Mouse (Mus musculus): Measurements from ENCODE around the gene Rasa3.

The Rasa3 gene

DNA sequence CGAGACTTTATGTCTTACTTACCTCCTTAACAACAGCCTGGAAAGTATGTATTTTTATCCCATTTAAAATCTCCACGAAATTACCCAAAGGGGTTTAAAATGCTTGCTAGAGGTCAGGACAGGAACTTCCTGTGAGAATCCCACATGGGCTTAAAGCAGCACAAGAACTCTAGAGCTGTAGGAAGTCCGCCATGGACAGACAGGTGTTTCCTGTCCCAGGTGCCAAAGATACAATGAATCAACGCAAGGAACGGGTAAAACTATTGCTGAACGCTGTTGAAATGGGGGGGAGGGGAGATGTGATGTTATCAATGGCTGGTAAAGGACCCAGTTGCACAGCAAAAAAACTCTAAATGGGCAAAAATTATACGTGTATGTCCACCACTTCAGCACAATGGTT lies 6.7 kb upstream of the Rasa3 start:
- DNase-seq = no peak

DNA sequence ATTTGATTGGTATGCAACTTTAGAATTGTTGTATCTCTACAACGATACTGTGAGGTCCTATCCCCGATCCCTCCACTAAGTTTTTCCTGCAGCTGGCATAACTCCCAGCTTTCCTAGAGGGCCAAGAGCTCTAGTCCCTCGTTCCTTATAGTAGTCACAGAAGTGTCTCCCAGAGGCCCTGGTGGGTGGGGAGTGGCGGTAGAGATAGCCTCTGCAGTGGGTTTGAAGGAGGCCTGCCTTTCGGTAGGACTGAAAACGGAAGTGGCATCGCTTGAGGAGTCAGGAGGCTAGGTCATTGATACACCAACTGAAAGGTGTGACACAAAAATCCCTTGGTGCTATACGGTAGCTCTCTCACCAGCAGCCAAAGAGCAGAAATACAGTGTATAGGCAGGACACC lies 779 bp upstream of the Rasa3 start:
- DNase-seq = no peak

DNA sequence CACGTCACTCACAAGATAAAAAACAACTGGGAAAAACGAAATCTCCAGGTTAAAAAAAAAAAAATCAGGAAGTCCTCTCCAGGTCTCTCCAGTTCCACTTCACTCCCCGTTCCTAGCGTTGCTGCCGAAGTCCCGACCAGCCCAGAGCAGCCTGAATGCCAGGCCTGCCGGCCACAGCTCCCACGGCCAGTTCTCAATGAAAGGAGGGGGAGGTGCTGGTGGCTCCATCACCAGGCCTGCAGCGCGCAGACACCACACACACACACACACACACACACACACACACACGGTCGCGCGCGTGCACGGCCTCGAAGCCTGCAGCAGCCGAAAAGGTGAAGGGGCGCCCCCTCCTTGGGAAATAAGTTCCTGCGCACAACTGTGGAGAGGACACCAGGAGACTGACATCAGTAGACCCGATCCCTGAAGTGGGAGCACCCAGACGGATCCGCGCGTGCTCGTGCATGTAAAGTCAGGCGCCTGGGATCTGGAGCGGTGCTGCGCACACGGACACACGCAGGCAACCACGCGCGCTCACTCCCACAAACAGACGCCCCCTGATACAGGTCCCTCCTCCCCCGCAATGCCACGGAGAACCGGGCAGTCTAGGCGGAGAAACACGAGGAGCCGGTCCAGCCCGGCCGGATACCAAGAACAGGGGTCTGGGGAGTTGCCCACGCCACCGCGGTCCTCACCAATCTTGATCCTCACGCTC lies 546 bp downstream of the Rasa3 start:
- DNase-seq = peak; percentile 71 to 72

DNA sequence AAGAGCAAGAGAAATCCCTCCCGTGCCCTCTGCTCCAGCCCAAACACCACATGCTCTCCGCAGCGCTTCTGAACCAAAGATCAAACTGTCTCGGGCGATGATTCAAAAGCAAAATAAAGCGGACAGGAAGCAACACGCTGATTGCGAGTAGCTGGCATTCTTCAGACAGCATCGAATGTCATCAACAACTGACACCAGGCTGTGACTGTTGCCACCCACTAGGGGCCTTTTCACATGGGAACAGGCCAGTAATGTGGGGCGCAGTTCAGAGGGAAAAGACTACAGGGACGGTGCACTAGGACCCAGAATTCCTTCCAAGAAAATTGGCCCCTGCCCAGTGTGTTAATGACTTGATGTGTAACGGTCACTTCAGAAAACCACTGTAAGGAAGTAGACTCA lies 1.1 kb downstream of the Rasa3 start:
- DNase-seq = peak; percentile 71 to 79

DNA sequence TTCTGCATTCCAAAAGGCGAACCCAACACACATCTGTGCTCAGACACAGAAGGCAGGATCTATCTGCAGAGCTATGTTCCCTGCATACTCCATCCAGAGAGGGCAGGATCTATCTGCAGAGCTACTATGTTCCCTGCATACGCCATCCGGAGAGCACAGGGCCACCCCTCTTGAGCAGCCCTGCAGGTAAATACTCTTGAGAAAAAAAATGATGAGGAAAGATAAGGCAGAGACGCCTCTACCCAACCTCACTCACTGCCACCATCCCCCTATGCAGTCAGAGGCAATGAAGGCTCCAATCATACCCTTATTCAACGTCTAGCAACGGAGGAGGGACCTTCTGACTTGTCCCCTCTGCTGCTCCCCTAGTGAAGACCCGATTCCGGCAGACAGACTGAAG lies 1.9 kb downstream of the Rasa3 start:
- peak; percentile 19 to 43 for DNase-seq

DNA sequence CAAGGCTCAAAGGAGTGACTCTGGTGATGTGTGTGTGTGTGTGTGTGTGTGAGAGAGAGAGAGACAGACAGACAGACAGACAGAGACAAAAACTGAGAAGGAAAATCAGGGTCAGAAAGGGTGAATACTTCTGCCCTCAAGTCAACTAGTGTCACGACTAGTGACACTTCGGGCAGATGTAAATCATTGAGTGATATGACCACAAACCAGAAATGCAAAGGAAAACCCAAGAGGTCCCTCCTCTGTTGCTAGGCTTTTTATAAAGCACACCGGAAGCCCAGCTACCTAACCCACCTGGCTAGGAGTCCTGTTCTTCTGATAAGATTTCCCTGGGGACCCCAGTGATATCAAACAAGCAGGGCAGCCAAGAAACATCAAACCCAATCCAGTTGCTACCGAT lies 2.3 kb downstream of the Rasa3 start:
- no peak for DNase-seq

DNA sequence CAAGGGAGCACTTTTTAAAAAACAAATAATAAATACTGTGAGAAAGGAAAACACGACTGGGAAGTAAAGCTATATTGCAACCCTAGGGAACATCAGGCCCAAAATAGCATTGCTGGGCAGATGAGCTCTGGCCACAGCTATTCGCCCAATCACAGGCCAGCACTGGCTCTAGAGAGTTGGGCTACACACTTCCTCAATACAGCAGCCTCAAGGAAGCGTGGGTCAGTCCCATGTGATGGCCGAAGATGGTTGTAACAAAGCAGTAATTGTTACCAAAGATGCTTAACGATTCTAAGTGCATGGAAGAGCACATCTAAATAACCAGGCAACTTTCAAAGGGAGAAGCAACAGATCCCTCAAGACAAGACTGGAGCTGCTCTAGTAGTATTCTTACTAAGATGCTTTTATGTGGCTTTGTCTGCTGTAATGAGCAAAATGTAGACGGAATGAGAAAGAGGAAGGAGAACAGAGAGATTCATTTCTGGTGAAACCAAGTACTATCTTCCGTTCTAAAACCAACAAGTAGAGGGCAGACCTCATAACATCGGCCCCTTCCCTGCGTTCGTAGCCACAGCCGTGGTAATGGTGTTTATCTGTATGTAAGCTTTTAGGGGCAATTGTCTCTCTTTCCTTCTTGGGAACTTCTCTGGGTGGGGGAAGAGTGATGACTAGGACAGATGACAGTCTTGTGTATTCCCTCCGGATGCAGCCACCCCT lies 3.0 kb downstream of the Rasa3 start:
- DNase-seq = peak; percentile 31 to 34

DNA sequence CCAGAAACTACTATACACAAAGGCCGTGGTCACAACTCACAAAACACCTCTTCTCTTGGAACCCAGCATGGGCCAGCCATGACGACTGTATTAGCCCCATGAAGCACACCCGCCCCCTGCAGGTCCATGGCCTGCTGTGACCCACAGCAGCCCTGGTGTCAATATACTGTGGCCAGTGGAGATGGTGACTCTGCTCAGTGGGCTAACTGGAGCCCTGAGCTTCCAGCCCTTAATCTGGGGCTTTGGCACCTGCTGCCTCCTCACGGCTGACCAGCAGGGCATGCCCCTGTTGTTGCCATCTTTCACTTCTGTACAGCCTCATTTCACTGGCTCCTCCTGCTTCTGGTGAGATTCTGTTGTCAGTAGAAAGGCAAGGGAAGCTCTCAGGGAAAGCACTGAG lies 4.2 kb downstream of the Rasa3 start:
- peak in 1 of 2 experiments; percentile 35 for DNase-seq

DNA sequence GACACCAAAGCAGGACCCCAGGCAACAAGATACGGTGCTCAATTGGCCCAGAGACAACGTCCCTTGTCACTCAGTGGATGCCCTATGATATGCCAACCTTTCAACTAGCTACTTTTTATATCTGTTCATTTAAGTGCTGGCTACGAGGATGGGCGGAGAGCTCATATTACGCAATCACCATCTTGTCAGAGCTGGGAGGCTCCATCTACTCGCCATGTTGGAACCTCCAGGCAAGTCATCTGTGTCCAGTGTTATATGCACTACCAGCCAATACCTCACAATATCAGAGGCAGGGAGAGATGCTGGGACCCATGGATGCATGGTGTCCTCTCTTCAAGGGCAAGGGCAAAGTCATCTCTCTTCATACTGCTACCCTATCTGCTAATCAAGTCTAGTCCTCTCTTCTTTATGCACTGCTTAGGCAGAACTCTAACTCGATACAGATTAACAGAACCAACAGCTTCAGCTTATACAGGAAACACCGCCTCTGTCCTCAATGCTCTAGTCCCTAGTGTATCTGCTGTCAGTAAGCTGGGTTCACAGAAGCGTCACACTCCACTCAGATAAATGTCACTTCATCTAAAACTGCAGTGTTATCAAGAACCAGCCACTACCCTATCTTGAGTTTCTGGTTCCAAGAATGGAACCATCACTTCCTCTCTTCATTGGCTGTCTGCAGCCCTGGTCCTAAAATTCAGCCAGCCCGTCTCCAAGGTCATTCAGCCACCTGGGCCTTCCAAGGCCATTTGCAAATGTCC lies 6.0 kb downstream of the Rasa3 start:
- DNase-seq = no peak

DNA sequence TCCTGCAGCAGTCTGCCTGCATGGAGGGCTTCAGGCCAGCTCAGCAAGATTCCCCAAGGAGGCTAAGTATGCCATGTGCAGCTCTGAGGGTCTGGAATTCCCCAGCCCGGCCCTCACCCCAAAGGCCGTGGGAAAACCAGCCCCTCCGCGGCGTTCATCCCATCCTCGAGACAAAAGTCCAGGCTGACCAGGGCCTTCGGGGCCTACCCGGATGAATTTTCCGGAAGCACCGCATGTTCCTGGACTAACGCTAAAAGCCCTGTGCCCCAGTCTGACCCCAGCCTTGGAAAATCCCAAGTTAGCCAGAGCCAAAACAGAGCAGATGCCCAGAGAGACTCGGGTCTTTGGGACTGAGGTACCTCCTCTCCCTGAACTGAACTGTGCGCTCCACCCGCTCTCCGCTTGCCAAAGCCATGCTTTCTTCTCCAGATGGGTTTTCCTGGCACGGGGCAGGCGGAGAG lies 7.4 kb downstream of the Rasa3 start:
- DNase-seq = peak; percentile 58 to 61

DNA sequence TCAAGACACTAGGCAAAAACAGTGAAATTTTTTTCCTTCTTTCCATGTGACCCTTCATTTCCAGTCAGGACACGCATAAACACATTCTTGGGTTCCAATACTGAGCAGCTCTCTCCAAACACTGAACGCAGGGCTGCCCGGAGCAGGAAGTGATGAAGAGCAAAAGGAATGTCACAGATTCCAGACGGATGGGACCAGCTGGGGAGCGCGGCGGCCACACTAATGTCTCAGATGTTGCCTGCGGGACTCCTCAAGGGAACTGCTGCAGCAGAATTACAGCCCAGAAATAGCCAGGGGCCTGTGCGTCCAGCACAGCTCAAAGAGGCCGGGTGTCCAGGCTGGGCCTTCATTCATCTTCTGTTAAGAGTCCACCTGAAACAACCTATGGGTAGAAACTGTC lies 9.0 kb downstream of the Rasa3 start:
- DNase-seq = no peak

DNA sequence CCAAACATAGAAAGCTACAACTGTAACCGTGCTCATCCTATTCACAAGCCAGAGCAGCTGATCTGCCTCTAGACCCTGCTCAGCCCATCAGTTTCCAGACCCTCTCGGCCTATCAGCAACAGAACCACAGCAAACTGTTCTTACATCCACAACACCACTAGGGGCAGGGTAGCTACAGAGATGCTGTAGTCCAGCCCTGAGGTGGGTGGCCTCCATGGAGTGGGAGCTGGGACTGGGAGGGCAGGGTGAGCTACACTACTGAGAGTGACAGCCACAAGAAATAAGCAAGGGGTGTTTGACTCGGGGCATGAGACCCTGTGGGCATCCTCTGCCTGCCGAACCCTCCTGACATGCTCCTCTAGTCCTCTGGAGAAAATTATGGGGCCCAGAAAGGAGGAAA lies 9.5 kb downstream of the Rasa3 start:
- DNase-seq = peak in 1 of 2 experiments; percentile 29

DNA sequence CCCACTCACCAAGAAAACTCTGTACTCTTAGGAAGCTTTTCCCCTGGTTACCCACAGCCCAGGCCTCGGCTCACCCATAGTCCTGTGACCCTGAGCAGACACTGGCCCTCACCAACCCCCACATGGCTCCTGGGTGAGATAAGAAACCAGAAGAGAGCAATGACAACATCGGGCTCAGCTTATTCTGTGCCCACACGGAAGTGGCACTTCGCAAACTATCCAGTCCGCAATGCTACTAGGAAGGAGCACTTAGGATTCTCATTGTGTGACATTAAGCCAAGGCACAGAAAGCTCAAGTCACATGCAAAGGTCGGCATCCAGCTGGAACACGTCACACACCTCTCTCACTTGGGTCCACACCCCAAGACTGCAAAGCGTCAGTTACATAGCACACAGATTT lies 11.5 kb downstream of the Rasa3 start:
- no peak for DNase-seq

DNA sequence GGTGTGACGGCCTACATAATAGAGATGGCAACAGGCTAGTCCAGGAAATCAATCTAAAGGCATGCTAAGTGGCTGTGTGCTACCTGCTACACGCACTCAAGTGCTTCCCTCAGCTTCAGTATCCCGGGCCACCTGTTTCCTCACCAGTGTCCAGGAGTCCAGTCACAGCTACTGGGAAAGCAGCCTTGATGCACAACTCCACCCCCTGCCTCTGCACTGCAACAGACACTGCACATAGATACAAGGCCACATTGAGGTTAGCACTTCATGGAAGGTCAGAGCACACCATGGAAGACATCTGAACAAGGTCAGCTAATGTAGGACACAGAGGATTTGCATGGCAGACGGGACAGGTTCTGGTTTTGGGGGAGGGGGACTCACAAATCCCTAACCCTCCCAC lies 11.9 kb downstream of the Rasa3 start:
- no peak for DNase-seq

DNA sequence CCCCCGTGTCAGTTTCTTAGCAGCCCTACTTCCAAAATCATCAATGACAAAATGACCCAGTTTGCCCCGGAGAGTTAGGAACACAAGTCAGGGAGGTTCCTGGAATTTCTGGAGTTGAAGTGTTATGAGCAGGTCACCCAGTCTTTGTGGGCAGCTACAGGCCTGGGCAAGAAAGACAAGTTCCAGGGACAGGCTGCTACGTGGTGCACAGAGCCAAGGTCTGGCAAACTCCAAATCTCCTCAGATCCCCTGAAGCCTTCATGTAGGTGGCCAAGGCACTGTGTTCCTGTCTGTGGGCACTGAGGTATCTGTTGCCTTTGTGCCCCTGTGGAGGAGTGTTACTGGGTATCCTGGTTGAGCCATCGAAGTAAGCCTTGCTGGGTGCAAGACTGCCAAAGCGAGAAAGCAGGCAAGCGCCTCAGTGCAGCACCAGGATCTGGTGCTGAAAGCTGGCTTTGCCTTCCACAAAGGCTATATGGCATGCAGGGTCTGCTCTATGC lies 12.6 kb downstream of the Rasa3 start:
- no peak for DNase-seq

DNA sequence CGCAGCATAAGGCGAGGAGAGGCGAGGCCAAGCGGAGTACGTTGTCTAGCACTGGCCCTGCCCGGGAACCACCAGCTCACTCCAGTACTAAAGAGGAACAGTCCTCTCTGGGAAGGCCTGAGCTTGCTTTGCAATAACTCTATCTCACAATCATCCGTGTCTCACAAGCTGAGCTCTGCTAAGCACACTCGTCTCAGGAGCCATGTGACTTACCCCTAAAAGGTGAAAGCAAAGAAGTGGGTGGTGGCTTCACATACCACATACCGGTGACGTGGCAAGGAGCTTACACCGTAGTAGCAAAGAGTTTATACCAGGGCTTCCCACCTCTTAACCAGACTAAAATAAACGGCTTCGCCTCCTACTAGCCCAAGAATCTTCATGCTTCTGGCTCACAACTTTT lies 17.1 kb downstream of the Rasa3 start:
- DNase-seq = no peak

DNA sequence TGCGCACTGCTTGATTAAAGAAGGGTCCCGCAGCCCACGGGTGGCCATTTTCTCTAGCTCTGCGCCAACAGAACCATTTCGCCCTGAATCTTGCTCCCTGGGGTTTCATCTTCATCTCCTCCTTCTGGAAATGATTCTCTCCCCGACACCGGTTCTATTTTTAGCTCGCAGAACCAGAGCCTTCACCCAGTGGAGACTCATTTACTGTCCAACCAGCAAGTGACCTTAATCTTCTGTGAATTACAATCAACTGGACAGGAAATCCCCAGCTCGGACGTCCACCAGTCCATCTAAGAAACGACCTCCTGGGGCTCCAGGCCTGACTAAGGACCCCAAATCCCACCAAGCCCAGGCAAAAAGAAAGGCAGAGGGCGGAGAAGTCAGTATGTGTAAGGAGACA lies 19.9 kb downstream of the Rasa3 start:
- no peak for DNase-seq

DNA sequence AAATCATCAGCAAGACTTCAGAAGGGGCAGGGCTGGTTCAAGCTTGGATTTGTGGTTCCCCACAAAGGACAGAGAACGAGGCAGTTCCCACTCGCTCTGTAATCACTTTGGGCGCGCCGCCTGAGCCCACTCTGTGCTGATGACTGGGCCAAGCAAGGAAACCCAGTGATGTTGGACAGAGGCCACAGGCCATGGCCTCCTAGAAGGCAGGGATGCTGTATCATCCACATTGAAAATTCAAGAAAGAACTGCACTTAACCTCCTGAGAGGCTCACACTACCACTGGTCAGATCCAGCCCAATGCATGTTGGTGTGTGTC lies 22.4 kb downstream of the Rasa3 start:
- DNase-seq = no peak

DNA sequence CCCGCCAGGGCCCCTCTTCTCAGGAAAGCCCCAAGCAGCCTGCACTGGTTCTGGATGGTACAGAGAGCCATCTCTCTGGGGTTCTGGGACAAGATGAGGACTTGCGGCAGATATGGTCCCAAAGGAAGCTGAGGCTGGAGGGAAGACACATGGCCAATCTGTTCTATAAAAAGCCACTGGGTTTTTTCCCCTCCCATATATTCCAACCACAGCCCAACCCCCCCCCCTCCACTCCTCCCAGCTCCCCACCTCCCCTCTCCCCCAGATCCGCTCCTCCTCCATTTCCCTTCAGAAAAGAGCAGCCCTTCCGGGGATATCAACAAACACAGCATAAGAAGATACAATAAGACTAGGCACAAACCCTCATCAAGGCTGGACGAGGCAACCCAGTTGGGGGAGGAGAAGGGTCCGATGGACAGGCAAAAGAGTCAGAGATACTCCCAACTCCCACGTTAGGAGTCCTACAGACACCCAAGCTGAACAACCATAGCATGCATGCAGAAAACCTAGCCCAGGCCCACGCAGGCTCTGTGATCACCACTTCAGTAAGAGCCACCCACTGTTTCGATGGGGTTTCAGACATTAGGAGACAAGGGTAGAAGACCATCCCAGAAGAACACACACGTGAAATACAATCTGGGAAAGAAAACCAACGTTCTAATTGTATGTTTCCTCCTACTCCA lies 22.9 kb downstream of the Rasa3 start:
- DNase-seq = no peak

DNA sequence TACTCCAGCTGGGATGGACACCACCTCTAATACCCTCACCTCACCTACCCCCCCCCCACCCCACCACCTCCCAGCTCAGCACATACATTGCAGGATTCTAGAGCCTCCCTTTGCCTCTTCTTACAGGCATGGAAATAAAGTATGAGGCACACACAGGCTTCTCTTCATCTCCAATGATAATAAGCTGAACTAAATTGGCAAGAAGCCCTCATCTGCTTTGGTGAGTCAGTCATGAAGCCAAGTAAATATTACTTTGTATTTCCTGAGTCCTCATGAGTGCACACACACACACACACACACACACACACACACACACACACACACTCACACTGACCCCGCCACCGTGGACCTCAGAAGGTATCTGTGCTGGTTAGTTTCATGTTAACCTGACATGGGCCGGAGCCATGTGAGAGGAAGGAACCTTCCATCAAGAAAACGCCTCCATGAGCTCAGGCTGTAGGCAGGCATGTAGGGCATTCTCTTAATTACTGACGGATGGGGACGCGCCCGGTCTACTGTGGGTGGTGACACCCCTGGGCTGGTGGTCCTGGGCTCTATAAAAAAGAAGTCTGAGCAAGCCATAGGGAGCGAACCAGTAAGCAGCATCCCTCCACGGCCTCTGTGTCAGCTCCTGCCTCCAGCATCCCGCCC lies 26.7 kb downstream of the Rasa3 start:
- no peak for DNase-seq

DNA sequence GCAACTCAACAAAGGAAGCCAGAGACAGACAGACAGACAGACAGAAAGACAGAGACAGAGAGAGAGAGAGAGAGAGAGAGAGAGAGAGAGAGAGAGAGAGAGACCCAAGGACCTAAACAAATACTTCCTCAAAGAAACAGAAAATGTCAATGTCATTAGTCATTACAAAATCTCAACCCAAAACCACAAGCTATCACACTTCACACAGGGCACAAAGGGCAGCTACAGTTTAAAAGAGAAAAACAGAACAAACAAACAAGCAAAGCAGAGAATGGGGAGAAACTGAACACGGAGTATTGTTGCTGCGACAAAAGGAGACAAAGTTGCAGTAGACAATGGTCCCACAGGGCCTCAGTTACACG lies 28.3 kb downstream of the Rasa3 start:
- DNase-seq = no peak

DNA sequence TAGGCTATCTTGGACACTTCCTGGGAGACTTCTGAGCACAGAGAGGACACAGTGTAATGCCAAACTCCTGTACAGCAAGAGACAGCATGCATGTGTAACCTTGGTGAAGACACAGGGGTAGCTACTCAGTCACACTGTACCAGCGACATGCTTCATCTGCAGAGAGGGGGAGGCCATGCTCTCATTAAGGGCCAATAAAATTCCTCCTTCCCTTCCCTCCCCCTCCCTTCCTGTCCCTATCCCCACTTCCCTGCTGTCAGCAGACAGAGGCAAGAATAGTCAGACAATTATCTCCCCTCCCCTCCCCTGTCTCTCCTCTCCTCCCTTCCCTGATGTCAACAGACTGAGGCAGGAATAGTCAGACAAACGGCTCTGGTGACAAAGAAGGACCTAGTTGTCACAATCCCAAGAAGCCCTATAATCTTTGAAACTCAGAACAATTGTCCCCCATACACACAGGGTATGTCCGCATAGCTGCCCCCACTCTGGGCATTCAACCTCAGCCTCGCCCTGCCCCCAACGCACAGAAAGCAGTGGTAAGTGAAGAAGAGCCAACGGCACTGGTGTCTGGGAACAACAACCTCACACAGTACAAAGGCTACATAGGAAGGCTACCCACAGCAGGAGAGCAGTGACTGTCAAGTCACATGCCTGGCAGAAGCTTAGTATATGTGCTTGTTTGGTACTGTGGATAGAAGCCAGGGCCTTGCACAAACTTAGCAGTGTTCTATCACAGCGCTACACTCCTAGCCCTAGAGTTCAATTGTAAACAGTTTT lies 28.8 kb downstream of the Rasa3 start:
- DNase-seq = peak in 1 of 2 experiments; percentile 26
